ENCODE assay signal across 19 mouse cellular contexts in the genomic region with DNA sequence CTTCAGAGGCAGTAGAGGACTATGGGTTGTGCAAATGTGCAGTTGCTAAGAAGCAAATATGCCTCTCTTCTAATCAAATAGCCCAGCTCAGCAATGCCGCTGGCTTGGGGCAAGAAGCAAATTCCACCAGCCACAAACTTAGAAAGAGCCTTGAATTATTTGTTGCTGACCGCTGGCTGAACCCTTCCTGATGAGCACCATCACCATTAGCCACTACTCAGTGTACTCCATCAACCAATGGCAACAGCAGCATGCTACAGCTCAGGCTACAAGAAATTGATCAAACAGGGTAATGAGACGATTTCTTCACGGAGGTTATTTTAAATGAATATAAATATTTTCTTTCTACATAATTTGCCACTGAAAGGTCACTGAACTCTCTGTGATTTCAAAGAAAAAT. TPM values are rescaled to one million over a fixed set of nuclear protein-coding genes. Genes with fewer than 3 reads are reported as not detected.
DNase-seq lines count a peak whose midpoint lies in the region; ATAC-seq and TF ChIP-seq lines count a peak whose summit lies in the region.
"Had no signal": no experiment of that assay in that cellular context is flagged by ENCODE, and none has a peak within 500 bp of the region (broad histone marks: within the 10 kb centered on the region; RNA-seq: fewer than 3 reads in every experiment).

No protein-coding gene starts in this region.

- no peak overlapping the region for H3K9ac ChIP-seq in intestine, embryonic 15.5 days
- H3K9ac ChIP-seq in intestine, postnatal 0 days (ENCODE audit: low read depth, low read length) = no peak overlapping the region
- no peak overlapping the region for H3K9ac ChIP-seq in heart, embryonic 12.5 days
- H3K9ac ChIP-seq: embryonic facial prominence, embryonic 15.5 days; forebrain, postnatal 0 days; liver, embryonic 15.5 days had no signal

- no peaks in the 10 kb centered on the region for H3K36me3 ChIP-seq in intestine, embryonic 15.5 days
- H3K36me3 ChIP-seq in intestine, postnatal 0 days (ENCODE audit: control insufficient read depth, insufficient read depth) = no peaks in the 10 kb centered on the region
- no peaks in the 10 kb centered on the region for H3K36me3 ChIP-seq in heart, embryonic 12.5 days
- no peaks in the 10 kb centered on the region for H3K36me3 ChIP-seq in thymus, adult 2 months (ENCODE audit: control insufficient read depth, insufficient read depth, low read length)
- H3K36me3 ChIP-seq: embryonic facial prominence, embryonic 15.5 days; heart, embryonic 10.5 days; liver, embryonic 15.5 days had no signal

- H3K4me2 ChIP-seq in intestine, embryonic 15.5 days (replicated peaks) = no peak overlapping the region
- H3K4me2 ChIP-seq in intestine, postnatal 0 days (replicated peaks; ENCODE audit: low read depth) = no peak overlapping the region
- H3K4me2 ChIP-seq in heart, embryonic 12.5 days = no peak overlapping the region
- H3K4me2 ChIP-seq: embryonic facial prominence, embryonic 15.5 days; liver, embryonic 15.5 days had no signal

- H3K9me3 ChIP-seq in intestine, embryonic 15.5 days = no peaks in the 10 kb centered on the region
- no peaks in the 10 kb centered on the region for H3K9me3 ChIP-seq in intestine, postnatal 0 days (ENCODE audit: control insufficient read depth)
- no peaks in the 10 kb centered on the region for H3K9me3 ChIP-seq in heart, embryonic 12.5 days (replicated peaks)
- H3K9me3 ChIP-seq: embryonic facial prominence, embryonic 15.5 days; heart, embryonic 10.5 days; liver, embryonic 15.5 days had no signal

- H3K27me3 ChIP-seq in intestine, embryonic 15.5 days (replicated peaks) = no peaks in the 10 kb centered on the region
- H3K27me3 ChIP-seq in intestine, postnatal 0 days (replicated peaks; ENCODE audit: control insufficient read depth, insufficient read depth, low read length) = no peaks in the 10 kb centered on the region
- no peaks in the 10 kb centered on the region for H3K27me3 ChIP-seq in heart, embryonic 12.5 days (replicated peaks)
- H3K27me3 ChIP-seq in thymus, adult 2 months (ENCODE audit: control insufficient read depth, insufficient read depth, low read length) = no peaks in the 10 kb centered on the region
- H3K27me3 ChIP-seq: embryonic facial prominence, embryonic 15.5 days; liver, embryonic 15.5 days had no signal

- TF ChIP-seq POLR2A in thymus, adult 2 months (IDR thresholded peaks at IDR 0.05; ENCODE audit: control insufficient read depth, extremely low read depth, insufficient read depth, low read length, poor library complexity) = no peak

- no peaks in the 10 kb centered on the region for H3K4me1 ChIP-seq in intestine, embryonic 15.5 days (replicated peaks)
- no peaks in the 10 kb centered on the region for H3K4me1 ChIP-seq in intestine, postnatal 0 days (replicated peaks; ENCODE audit: control insufficient read depth, insufficient read depth, low read length)
- H3K4me1 ChIP-seq in heart, embryonic 12.5 days (replicated peaks) = no peaks in the 10 kb centered on the region
- H3K4me1 ChIP-seq in thymus, adult 2 months (replicated peaks; ENCODE audit: control insufficient read depth, insufficient read depth, low read length) = no peaks in the 10 kb centered on the region
- H3K4me1 ChIP-seq: embryonic facial prominence, embryonic 15.5 days; heart, embryonic 10.5 days; liver, embryonic 15.5 days had no signal

- peak; percentile 35 for DNase-seq in embryo, embryonic 9.5 days (ENCODE audit: extremely low spot score)
- peak; percentile 16 for DNase-seq in lung, postnatal 25 days (ENCODE audit: low spot score)
- no peak for DNase-seq in urinary bladder, postnatal 25 days (ENCODE audit: low spot score)
- DNase-seq in thymus, adult 2 months = no peak
- DNase-seq: cerebellum, adult 8-10 months; forebrain, postnatal 0 days; gastrocnemius, postnatal 36 days; heart, postnatal 10 days; kidney, adult 8-10 months; kidney, postnatal 25 days; midbrain, embryonic 14.5 days; thymus, postnatal 36 days had no signal

- H3K27ac ChIP-seq in intestine, embryonic 15.5 days = no peak overlapping the region
- no peak overlapping the region for H3K27ac ChIP-seq in intestine, postnatal 0 days (ENCODE audit: low read depth, low read length)
- H3K27ac ChIP-seq in heart, embryonic 12.5 days (ENCODE audit: poor library complexity, severe bottlenecking) = no peak overlapping the region
- H3K27ac ChIP-seq in thymus, adult 2 months (ENCODE audit: control insufficient read depth, insufficient read depth, low read length) = no peak overlapping the region
- H3K27ac ChIP-seq: embryonic facial prominence, embryonic 15.5 days; heart, embryonic 10.5 days; hindbrain, postnatal 0 days; liver, embryonic 15.5 days had no signal

- ATAC-seq in intestine, embryonic 15.5 days = peak; percentile 55; the same call in 1 of the 2 replicates
- no peak for ATAC-seq in intestine, postnatal 0 days
- ATAC-seq in heart, embryonic 12.5 days (ENCODE audit: insufficient number of reproducible peaks, low FRiP score) = no peak
- ATAC-seq: forebrain, postnatal 0 days; hindbrain, postnatal 0 days had no signal

- no peak for TF ChIP-seq CTCF in intestine, postnatal 0 days (IDR thresholded peaks at IDR 0.05; ENCODE audit: low read depth)
- TF ChIP-seq CTCF in thymus, adult 2 months (IDR thresholded peaks at IDR 0.05; ENCODE audit: borderline replicate concordance, control insufficient read depth, extremely low read depth, insufficient read depth, low read length, poor library complexity) = no peak

- H3K4me3 ChIP-seq in intestine, embryonic 15.5 days (replicated peaks) = no peak overlapping the region
- H3K4me3 ChIP-seq in intestine, postnatal 0 days (ENCODE audit: low read depth, low read length) = no peak overlapping the region
- no peak overlapping the region for H3K4me3 ChIP-seq in heart, embryonic 12.5 days
- no peak overlapping the region for H3K4me3 ChIP-seq in thymus, adult 2 months (ENCODE audit: control insufficient read depth, insufficient read depth, low read length)
- H3K4me3 ChIP-seq: embryonic facial prominence, embryonic 15.5 days; heart, embryonic 10.5 days; liver, embryonic 15.5 days had no signal

- 32% methylated on average over 4 of the region's 4 CpGs for WGBS in intestine, embryonic 15.5 days
- WGBS in intestine, postnatal 0 days = 48% methylated on average over 4 of the region's 4 CpGs
- 75% methylated on average over 4 of the region's 4 CpGs for WGBS in heart, embryonic 12.5 days
- WGBS in thymus, adult 2 months = 94% methylated on average over 4 of the region's 4 CpGs

RNA-seq across cellular contexts. Expression of a gene that starts 36.6 kb away (rescaled TPM):
- polyA plus RNA-seq in intestine, embryonic 15.5 days (2015; fragmentation: Nextera tagmentation; extraction: Ambion mirVana) = 37.0 and 40.3 TPM in 2 replicates
- polyA plus RNA-seq in intestine, postnatal 0 days (2015; fragmentation: Nextera tagmentation; extraction: Ambion mirVana) = 40.3 and 45.4 TPM in 2 replicates
- 12.2 and 13.9 TPM in 2 replicates for polyA plus RNA-seq in heart, embryonic 12.5 days (2016; fragmentation: Nextera tagmentation; extraction: Ambion mirVana)
- polyA plus RNA-seq in thymus, adult 2 months (2012; rRNA removed) = 5.8 and 8.9 TPM in 2 replicates

Comparison
In these comparisons a context has a peak if more than half of its experiments do, and no peak if none do; other contexts are left out.
1. DNase-seq: peak in embryo, embryonic 9.5 days (single experiment) and lung, postnatal 25 days (single experiment); none in urinary bladder, postnatal 25 days (single experiment) and thymus, adult 2 months (single experiment).